ENCODE assay signal across 21 mouse cellular contexts in genomic region chr10:3466135-3466626, GRCm38 (mm10).
DNase-seq lines count a peak whose midpoint lies in the region; ATAC-seq and TF ChIP-seq lines count a peak whose summit lies in the region.
"Had no signal": no experiment of that assay in that cellular context is flagged by ENCODE, and none has a peak within 500 bp of the region (broad histone marks: within the 10 kb centered on the region; RNA-seq: fewer than 3 reads in every experiment).

No protein-coding gene starts in this region.

- H3K27ac ChIP-seq in lung, postnatal 0 days (ENCODE audit: low read length), result no peak overlapping the region
- no peak overlapping the region for H3K27ac ChIP-seq in hindbrain, embryonic 14.5 days
- H3K27ac ChIP-seq: embryonic facial prominence, embryonic 12.5 days; forebrain, embryonic 10.5 days; heart, embryonic 15.5 days; hindbrain, embryonic 13.5 days; intestine, embryonic 15.5 days had no signal

- no peak for TF ChIP-seq CTCF in lung, postnatal 0 days (IDR thresholded peaks at IDR 0.05)
- TF ChIP-seq CTCF in lung, adult 2 months (IDR thresholded peaks at IDR 0.05; ENCODE audit: insufficient read depth, low read length), result no peak

- WGBS in lung, postnatal 0 days, result 71% methylated on average over 4 of the region's 4 CpGs
- 68% methylated on average over 4 of the region's 4 CpGs for WGBS in lung, adult 2 months
- 93% methylated on average over 4 of the region's 4 CpGs for WGBS in hindbrain, embryonic 14.5 days

- no peaks in the 10 kb centered on the region for H3K36me3 ChIP-seq in lung, postnatal 0 days (ENCODE audit: insufficient read depth, low read length)
- H3K36me3 ChIP-seq in hindbrain, embryonic 14.5 days (replicated peaks; ENCODE audit: control insufficient read depth, insufficient read depth), result no peaks in the 10 kb centered on the region
- H3K36me3 ChIP-seq: embryonic facial prominence, embryonic 12.5 days; forebrain, embryonic 10.5 days; intestine, embryonic 15.5 days had no signal

- TF ChIP-seq EP300 in lung, postnatal 0 days (IDR thresholded peaks at IDR 0.05), result no peak

- no peak overlapping the region for H3K9ac ChIP-seq in lung, postnatal 0 days (replicated peaks; ENCODE audit: low read depth)
- no peak overlapping the region for H3K9ac ChIP-seq in hindbrain, embryonic 14.5 days
- H3K9ac ChIP-seq: embryonic facial prominence, embryonic 12.5 days; heart, embryonic 15.5 days; hindbrain, embryonic 13.5 days; intestine, embryonic 15.5 days had no signal

- no peaks in the 10 kb centered on the region for H3K4me1 ChIP-seq in lung, postnatal 0 days (ENCODE audit: insufficient read depth, low read depth, low read length)
- no peaks in the 10 kb centered on the region; the same call in 1 of the 2 replicates for H3K4me1 ChIP-seq in lung, adult 2 months (ENCODE audit: control insufficient read depth, insufficient read depth, low read length)
- H3K4me1 ChIP-seq in hindbrain, embryonic 14.5 days (replicated peaks; ENCODE audit: control insufficient read depth, insufficient read depth, low read length), result no peaks in the 10 kb centered on the region
- H3K4me1 ChIP-seq: embryonic facial prominence, embryonic 12.5 days; forebrain, embryonic 10.5 days; heart, embryonic 15.5 days; hindbrain, embryonic 13.5 days; intestine, embryonic 15.5 days had no signal

- H3K4me3 ChIP-seq in lung, postnatal 0 days (ENCODE audit: low read depth, low read length), result no peak overlapping the region
- H3K4me3 ChIP-seq in lung, adult 2 months (replicated peaks; ENCODE audit: extremely low read depth, low read depth, low read length), result no peak overlapping the region
- H3K4me3 ChIP-seq in hindbrain, embryonic 14.5 days (replicated peaks; ENCODE audit: low read length), result no peak overlapping the region
- H3K4me3 ChIP-seq: embryonic facial prominence, embryonic 12.5 days; forebrain, embryonic 10.5 days; heart, embryonic 15.5 days; hindbrain, embryonic 13.5 days; intestine, embryonic 15.5 days had no signal

- no peak overlapping the region for H3K4me2 ChIP-seq in lung, postnatal 0 days (replicated peaks; ENCODE audit: low read depth, low read length)
- no peak overlapping the region for H3K4me2 ChIP-seq in hindbrain, embryonic 14.5 days (replicated peaks)
- H3K4me2 ChIP-seq: embryonic facial prominence, embryonic 12.5 days; heart, embryonic 11.5 days; heart, embryonic 15.5 days; hindbrain, embryonic 13.5 days; intestine, embryonic 15.5 days had no signal

- no peaks in the 10 kb centered on the region for H3K27me3 ChIP-seq in lung, postnatal 0 days (replicated peaks; ENCODE audit: insufficient read depth, low read length)
- no peaks in the 10 kb centered on the region for H3K27me3 ChIP-seq in hindbrain, embryonic 14.5 days (ENCODE audit: control insufficient read depth, insufficient read depth, low read length)
- H3K27me3 ChIP-seq: embryonic facial prominence, embryonic 12.5 days; heart, embryonic 15.5 days; hindbrain, embryonic 13.5 days; intestine, embryonic 15.5 days had no signal

- DNase-seq in lung, postnatal 0 days (ENCODE audit: low spot score), result peak; percentile 28
- no peak for DNase-seq in lung, adult 2 months
- DNase-seq in NIH3T3 (ENCODE audit: low read depth), result peak; percentile 58
- peak; percentile 49 for DNase-seq in fibroblast of lung, adult 2 months (ENCODE audit: low read depth)
- no peak for DNase-seq in kidney, postnatal 36 days
- DNase-seq in hindbrain, embryonic 14.5 days (ENCODE audit: low spot score), result no peak
- DNase-seq: adrenal gland, postnatal 36 days; cerebellum, adult 8-10 months; cerebellum, postnatal 14 days; embryo, embryonic 11 days; gastrocnemius, postnatal 10 days; heart, adult 18-20 months; heart, postnatal 14 days; kidney, adult 18-20 months had no signal

- H3K9me3 ChIP-seq in lung, postnatal 0 days (ENCODE audit: low read length), result no peaks in the 10 kb centered on the region
- H3K9me3 ChIP-seq in hindbrain, embryonic 14.5 days (ENCODE audit: control insufficient read depth, low read length), result no peaks in the 10 kb centered on the region
- H3K9me3 ChIP-seq: embryonic facial prominence, embryonic 12.5 days; forebrain, embryonic 10.5 days; heart, embryonic 15.5 days; hindbrain, embryonic 13.5 days; intestine, embryonic 15.5 days had no signal

- peak; percentile 38; the same call in 1 of the 2 replicates for ATAC-seq in lung, postnatal 0 days
- no peak for ATAC-seq in hindbrain, embryonic 14.5 days (ENCODE audit: low FRiP score)
- ATAC-seq: forebrain, embryonic 14.5 days; intestine, embryonic 15.5 days had no signal

- no peak for TF ChIP-seq POLR2A in lung, adult 2 months (IDR thresholded peaks at IDR 0.05; ENCODE audit: borderline replicate concordance, extremely low read depth, low read depth, low read length)

Comparison
In these comparisons a context has a peak if more than half of its experiments do, and no peak if none do; other contexts are left out.
1. DNase-seq: peak in lung, postnatal 0 days (single experiment), NIH3T3 (single experiment) and fibroblast of lung, adult 2 months (single experiment); none in lung, adult 2 months (single experiment), kidney, postnatal 36 days (0 of 2) and hindbrain, embryonic 14.5 days (single experiment).